Mouse (Mus musculus) thymus, adult 2 months (tissue): ENCODE data around the gene Zmiz1. TPM values are rescaled to one million over a fixed set of nuclear protein-coding genes. Genes with fewer than 3 reads are reported as not detected.

ENCODE experiments used
- DNase-seq: peaks from one replicate; pipeline ENCODE4 v3.0.0; 2021
- H3K27ac ChIP-seq: fragments of 200-500 bp; 2 replicates; pipeline ENCODE4 v1.5.1; 2012; ENCODE audit warnings: low read length, control low read depth; ENCODE audit not compliant: control insufficient read depth, insufficient read depth
- H3K27me3 ChIP-seq: fragments of 200-500 bp; 2 replicates; pipeline ENCODE4 v1.6.1; 2012; ENCODE audit warnings: mild to moderate bottlenecking, low read length, moderate library complexity, mixed read lengths; ENCODE audit not compliant: control insufficient read depth, insufficient read depth
- H3K36me3 ChIP-seq: fragments of 200-500 bp; 2 replicates; pipeline ENCODE4 v1.6.1; 2012; ENCODE audit warnings: mild to moderate bottlenecking, low read length, moderate library complexity; ENCODE audit not compliant: control insufficient read depth, insufficient read depth
- H3K4me1 ChIP-seq: fragments of 200-500 bp; replicated peaks from 2 replicates; pipeline ENCODE4 v1.6.1; 2012; ENCODE audit warnings: low read length; ENCODE audit not compliant: control insufficient read depth, insufficient read depth
- H3K4me3 ChIP-seq: fragments of 200-500 bp; 2 replicates; pipeline ENCODE4 v1.5.1; 2012; ENCODE audit warnings: mild to moderate bottlenecking, low read length, control low read depth, moderate library complexity; ENCODE audit not compliant: control insufficient read depth, insufficient read depth
- CTCF ChIP-seq: fragments of 200-500 bp; IDR thresholded peaks from 2 replicates; pipeline ENCODE4 v1.5.1; 2012; ENCODE audit warnings: mild to moderate bottlenecking, control low read depth, low read length, moderate library complexity, borderline replicate concordance; ENCODE audit not compliant: control insufficient read depth, poor library complexity, insufficient read depth; ENCODE audit errors: extremely low read depth
- POLR2A ChIP-seq: fragments of 200-500 bp; IDR thresholded peaks from 2 replicates; pipeline ENCODE4 v1.6.1; 2012; ENCODE audit warnings: mild to moderate bottlenecking, low read length, control low read depth, moderate library complexity; ENCODE audit not compliant: control insufficient read depth, poor library complexity, insufficient read depth; ENCODE audit errors: extremely low read depth
- WGBS: fragments of 180-500 bp; shearing (Covaris S2); methylation state at CpG from one replicate; pipeline ENCODE4 v1.1.7; 2018; 5-methylcytosine and 5-hydroxymethylcytosine counted together
- polyA plus RNA-seq: library from polyadenylated mRNA; depleted of rRNA; stranded (reverse); fragments of >200 nt; gene quantifications from 2 replicates; pipeline ENCODE4 v1.2.3, GENCODE M21; 2012

Gene Zmiz1
- polyA plus RNA-seq, 1 experiment: 58.9 TPM

DNA sequence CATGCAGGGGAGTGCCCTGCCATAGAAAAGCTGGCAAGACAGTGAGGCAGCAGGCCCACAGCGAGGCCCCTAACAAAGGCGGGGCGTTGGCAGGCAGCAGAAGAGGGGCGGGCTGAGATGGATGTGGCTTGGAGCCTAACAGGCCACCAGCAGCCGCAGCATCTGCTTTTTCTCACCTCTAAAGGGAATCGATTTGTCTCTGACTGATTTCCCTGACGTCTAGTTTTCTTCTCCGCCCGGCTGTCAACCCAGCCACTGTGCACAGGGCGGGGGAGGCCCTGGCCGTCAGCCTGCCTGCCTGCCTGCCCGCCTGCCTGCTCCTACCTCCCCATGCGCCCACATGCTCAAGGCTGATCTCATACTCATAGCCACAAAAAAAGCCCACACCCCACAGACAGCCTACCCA is 37.4 kb upstream of the Zmiz1 start:
- H3K36me3 ChIP-seq: no peaks in the 10 kb centered on the region
- no peak overlapping the region for H3K4me3 ChIP-seq
- peaks cover 28% of the 10 kb centered on the region for H3K4me1 ChIP-seq
- TF ChIP-seq CTCF: no peak
- no peaks in the 10 kb centered on the region; the same call in 1 of the 2 replicates for H3K27me3 ChIP-seq
- no peak overlapping the region for H3K27ac ChIP-seq
- peak; percentile 58 for DNase-seq
- WGBS: 38% methylated on average over 13 of the region's 13 CpGs

DNA sequence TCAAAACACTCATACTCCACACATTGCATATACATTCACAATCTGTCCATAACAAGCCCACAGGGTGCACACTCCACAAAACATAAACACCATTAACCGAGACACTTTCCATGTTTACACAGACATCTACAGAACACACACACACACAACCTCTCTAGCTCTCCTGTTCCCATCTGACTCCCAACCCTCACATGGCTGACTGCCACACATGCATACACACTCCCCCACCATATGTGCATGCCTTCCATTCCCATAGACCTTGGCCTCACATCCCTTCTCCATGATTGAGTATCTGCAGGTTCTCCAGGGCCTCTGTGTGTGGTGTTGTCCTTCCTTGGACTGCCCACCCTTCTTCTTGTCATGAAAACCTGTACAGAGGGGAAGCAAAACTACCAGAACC is 36.0 kb upstream of the Zmiz1 start:
- WGBS: 95% methylated on average over 1 of the region's 1 CpGs
- TF ChIP-seq POLR2A (no peak), CTCF (no peak)
- Histone ChIP-seq H3K27me3 (no peaks in the 10 kb centered on the region; the same call in 1 of the 2 replicates), H3K36me3 (no peaks in the 10 kb centered on the region), H3K4me3 (no peak overlapping the region), H3K4me1 (peaks cover 28% of the 10 kb centered on the region), H3K27ac (no peak overlapping the region)
- DNase-seq: no peak

DNA sequence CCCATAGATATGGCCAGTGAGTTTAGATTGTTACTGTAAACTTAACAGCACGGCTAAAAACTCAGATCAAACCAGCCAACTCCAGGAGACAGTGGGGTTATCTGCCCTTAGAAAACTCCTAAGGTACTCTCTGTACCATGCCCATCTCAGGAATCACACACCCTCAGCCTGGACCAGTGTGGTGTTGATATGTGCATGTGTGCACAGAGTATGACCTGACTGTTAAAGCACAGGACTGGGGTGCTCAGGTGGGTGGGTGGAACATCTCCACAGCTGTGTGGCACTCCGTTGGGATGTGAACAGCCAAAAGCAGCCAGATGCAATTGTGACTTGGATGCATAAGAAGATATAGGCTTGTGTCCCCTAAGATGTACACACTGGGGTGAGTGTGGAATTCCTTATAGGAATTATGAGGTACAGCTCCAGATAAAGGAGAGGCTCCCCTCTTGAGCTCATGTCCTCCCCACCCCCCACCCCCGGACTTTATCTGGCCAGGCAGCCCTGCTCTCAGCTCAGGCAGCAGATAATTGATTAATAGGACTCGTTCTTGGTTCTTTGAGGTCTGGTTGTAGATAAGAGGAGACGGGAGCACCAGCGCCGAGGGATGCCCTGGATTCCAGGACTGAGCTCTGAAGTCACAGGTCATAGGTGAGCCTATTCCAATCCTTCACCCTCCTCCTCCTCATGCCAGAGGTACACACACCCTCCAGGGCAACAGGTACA is 35.1 kb upstream of the Zmiz1 start:
- Histone ChIP-seq H3K4me3 (no peak overlapping the region), H3K27ac (no peak overlapping the region), H3K4me1 (peaks cover 28% of the 10 kb centered on the region), H3K36me3 (no peaks in the 10 kb centered on the region), H3K27me3 (no peaks in the 10 kb centered on the region; the same call in 1 of the 2 replicates)
- no peak for TF ChIP-seq POLR2A
- no peak for TF ChIP-seq CTCF
- DNase-seq: no peak
- 92% methylated on average over 7 of the region's 7 CpGs for WGBS

DNA sequence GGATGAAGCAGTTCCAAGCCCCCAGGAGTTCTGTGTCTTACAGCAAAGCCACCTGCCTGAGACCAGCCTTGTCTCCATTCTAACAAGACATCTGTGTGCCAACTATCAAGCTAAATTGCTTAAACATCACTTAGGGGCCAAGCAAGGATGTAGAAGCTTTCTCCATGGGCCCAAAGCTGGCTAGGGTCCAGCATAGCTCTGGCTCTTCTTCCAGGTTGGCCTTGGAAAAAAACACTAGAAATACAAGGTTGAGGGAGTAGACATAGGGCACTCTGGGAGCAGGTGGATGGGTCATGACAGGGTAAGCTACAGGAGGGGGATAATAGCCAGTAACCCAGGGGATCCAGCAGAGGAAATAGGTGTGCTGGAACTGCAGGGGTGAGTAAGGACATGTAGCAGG is 20.7 kb upstream of the Zmiz1 start:
- H3K36me3 ChIP-seq: no peaks in the 10 kb centered on the region
- no peak overlapping the region for H3K27ac ChIP-seq
- H3K4me3 ChIP-seq: no peak overlapping the region
- TF ChIP-seq CTCF: no peak
- no peak for TF ChIP-seq POLR2A
- peaks cover 31% of the 10 kb centered on the region for H3K4me1 ChIP-seq
- H3K27me3 ChIP-seq: no peaks in the 10 kb centered on the region
- DNase-seq: no peak

DNA sequence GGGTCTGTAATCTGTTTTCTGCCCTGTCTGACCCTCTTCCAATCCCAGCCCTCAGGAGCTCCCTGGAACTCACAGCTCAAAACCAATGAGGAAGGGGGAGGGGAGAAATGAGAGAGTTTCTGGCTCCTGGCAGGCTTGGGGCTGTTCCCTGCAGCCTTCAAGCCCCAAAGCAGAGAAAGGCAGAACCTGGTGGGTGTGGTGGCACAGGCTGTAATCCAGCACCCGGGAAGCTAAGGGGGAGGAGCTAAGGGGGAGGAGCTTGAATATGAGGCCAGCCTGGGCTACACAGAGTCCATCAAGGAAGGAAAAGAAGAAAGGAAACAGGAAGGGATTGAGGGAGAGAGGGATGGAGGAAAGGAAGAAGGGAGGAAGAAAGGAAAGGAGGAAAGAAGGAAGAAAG is 18.9 kb upstream of the Zmiz1 start:
- H3K27ac ChIP-seq: no peak overlapping the region
- no peak overlapping the region for H3K4me3 ChIP-seq
- no peaks in the 10 kb centered on the region for H3K27me3 ChIP-seq
- no peak for DNase-seq
- H3K36me3 ChIP-seq: no peaks in the 10 kb centered on the region
- H3K4me1 ChIP-seq: peaks cover 40% of the 10 kb centered on the region
- TF ChIP-seq CTCF: no peak
- no peak for TF ChIP-seq POLR2A
- 27% methylated on average over 1 of the region's 1 CpGs for whole genome bisulfite sequencing

DNA sequence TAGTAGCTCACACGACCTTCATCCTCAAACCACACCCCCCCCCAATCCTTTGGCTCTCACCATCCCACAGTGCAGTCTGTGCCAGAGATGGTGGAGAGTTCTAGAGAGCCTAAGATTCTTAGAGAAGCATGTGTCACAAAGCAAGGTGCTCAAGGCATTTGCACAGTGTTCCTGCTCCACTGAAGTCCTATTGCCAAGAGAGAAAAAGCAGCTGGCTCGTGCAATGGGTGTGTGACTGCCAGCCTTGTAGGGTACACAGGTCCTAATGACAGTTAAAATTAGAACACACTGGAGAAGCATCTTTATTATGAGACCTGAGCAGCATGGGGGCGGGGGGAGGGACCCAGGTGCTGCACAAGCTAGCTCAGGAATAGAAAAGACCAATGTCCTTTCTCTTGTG is 18.2 kb upstream of the Zmiz1 start:
- TF ChIP-seq POLR2A (no peak), CTCF (no peak)
- H3K36me3 ChIP-seq: no peaks in the 10 kb centered on the region
- peaks cover 43% of the 10 kb centered on the region for H3K4me1 ChIP-seq
- H3K4me3 ChIP-seq: no peak overlapping the region
- DNase-seq: no peak
- H3K27me3 ChIP-seq: no peaks in the 10 kb centered on the region
- WGBS: 68% methylated on average over 3 of the region's 3 CpGs
- no peak overlapping the region for H3K27ac ChIP-seq

DNA sequence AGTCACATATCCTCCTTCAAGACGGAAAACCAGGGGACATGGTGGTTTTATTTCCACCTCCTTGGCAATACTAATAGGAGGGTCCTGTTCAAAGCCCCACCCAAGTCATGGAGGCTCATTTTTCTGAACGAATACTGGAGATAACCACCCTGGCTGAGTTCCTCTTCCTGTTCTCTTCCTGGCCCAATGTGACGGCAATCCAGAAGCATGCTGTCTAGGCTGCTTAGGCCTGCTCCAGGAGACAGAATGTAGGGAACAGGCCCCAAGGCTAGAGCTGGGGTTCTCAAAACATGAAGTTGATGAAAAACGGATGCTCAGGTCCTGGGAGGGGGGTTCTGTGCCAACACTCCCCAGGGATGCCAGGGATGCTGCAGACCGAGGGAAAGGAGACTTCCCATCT is 17.5 kb upstream of the Zmiz1 start:
- H3K27me3 ChIP-seq: no peaks in the 10 kb centered on the region
- peaks cover 50% of the 10 kb centered on the region for H3K4me1 ChIP-seq
- H3K36me3 ChIP-seq: no peaks in the 10 kb centered on the region
- 72% methylated on average over 5 of the region's 5 CpGs for WGBS
- H3K4me3 ChIP-seq: no peak overlapping the region
- DNase-seq: no peak
- H3K27ac ChIP-seq: no peak overlapping the region
- no peak for TF ChIP-seq CTCF
- no peak for TF ChIP-seq POLR2A
